In the genomic region with DNA sequence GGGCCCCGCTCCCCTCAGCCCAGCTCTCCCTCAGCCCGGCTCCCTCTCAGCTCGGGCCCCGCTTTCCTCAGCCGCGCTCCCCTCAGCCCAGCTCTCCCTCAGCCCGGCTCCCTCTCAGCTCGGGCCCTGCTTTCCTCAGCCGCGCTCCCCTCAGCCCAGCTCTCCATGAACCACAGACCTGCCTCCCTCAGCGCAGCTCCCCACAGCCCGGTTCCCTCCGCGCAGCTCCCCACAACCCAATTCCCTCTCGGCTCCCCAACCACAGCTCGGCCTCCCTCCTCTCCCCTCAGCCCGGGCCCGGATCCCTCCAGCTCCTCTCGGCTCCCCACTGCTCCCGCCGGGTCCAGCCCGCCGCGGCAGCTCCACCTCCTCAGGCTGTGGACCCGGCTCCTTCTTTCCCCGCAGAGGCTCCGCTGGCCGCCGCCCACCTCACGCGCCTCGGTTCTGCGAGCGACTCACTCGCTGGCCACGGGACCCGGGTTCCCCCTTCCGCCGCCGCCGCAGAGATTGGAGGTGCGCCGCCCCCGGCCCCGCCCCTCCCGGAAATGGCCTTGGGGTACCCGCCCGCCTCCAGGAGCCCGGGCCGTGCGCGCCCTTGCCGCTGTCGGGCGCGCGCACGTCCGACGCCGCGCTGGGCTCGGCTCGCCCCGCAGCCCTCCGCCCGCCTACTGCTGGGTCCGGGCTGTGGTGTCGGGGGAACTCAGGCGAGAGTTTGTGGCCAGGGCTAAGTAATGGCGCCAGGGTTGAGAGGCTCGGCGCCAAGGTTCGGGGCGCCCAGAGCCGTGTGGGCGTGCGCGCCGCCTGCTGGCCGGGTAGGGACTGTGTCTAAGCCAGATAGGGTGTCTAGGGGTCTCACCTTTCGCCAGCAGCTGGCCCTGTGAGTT, we compare ENCODE assay signal across 8 mouse cellular contexts. TPM values are rescaled to one million over a fixed set of nuclear protein-coding genes. Genes with fewer than 3 reads are reported as not detected.
DNase-seq lines count a peak whose midpoint lies in the region; ATAC-seq lines count a peak whose summit lies in the region.

TSS of gene Sgpl1 (minus strand) at position 547 of the 884 bp plus-strand sequence.

- intact Hi-C loops in gastrocnemius, postnatal 14 days (cut with DNase I; ENCODE audit: low total_unique reads), result no loop called here
- intact Hi-C loops in left cerebral cortex, postnatal 10 days (cut with DNase I), result no loop called here

- ATAC-seq in inflammation-experienced regulatory T-cells, adult 6 months, result peak; percentile 76
- peak; percentile 84 for ATAC-seq in megakaryocyte-erythroid progenitor cell, adult 5-6 weeks (replicated peaks; ENCODE audit: low FRiP score, low TSS enrichment, poor library complexity, severe bottlenecking)

- peak; percentile 82 for DNase-seq in adipocyte (ENCODE audit: low spot score)
- peak; percentile 88 for DNase-seq in embryo, embryonic 10 days (ENCODE audit: low spot score)
- peak; percentile 93 for DNase-seq in gastrocnemius, postnatal 14 days
- peak; percentile 85 to 95 for DNase-seq in left cerebral cortex, postnatal 10 days (ENCODE audit: extremely low spot score in 1 of 2, low spot score in 2 of 2)
- peak; percentile 90 for DNase-seq in right cerebral cortex, postnatal 25 days
- peak; percentile 92 to 93 for DNase-seq in urinary bladder, postnatal 4 days (ENCODE audit: low spot score in 2 of 2)

RNA-seq across cellular contexts. Expression of gene Sgpl1, which starts in this region (rescaled TPM):
- total RNA-seq in gastrocnemius, postnatal 14 days (2021), result 10 to 100 TPM; 11.3 to 14.6 TPM
- 10 to 100 TPM; 23.1 to 28.9 (median 27.1) TPM for polyA plus RNA-seq in inflammation-experienced regulatory T-cells, adult 6 months (2017; shearing (Covaris generic))
- 10 to 100 TPM; 27.3 to 29.4 TPM for total RNA-seq in left cerebral cortex, postnatal 10 days (2021)
- total RNA-seq in megakaryocyte-erythroid progenitor cell, adult 5-6 weeks (2014; fragmentation: Nextera tagmentation), result 18.2 and 34.1 TPM in 2 replicates
- total RNA-seq in megakaryocyte-erythroid progenitor cell, adult 5-6 weeks (2017), result 7.0 and 25.2 TPM in 2 replicates

Comparison
In these comparisons a context has a peak if more than half of its experiments do, and no peak if none do; other contexts are left out.
1. Peak in every context shown above with its lines: DNase-seq and ATAC-seq.